Comparison of ENCODE assay signal across 9 mouse cellular contexts in genomic region chr2:120348120-120348519, GRCm38 (mm10). TPM values are rescaled to one million over a fixed set of nuclear protein-coding genes. Genes with fewer than 3 reads are reported as not detected.
DNase-seq lines count a peak whose midpoint lies in the region; ATAC-seq lines count a peak whose summit lies in the region.
"Had no signal": no experiment of that assay in that cellular context is flagged by ENCODE, and none has a peak within 500 bp of the region (broad histone marks: within the 10 kb centered on the region; RNA-seq: fewer than 3 reads in every experiment).

No protein-coding gene starts in this region.

- ATAC-seq in hematopoietic stem cell, adult 5-6 weeks (replicated peaks in 1 of 2; ENCODE audit: insufficient read depth in 1 of 2, low FRiP score in 2 of 2, low TSS enrichment in 1 of 2, low read depth in 1 of 2, poor library complexity in 2 of 2, severe bottlenecking in 2 of 2) = peak; percentile 82 to 83
- ATAC-seq: forebrain, postnatal 0 days had no signal

- DNase-seq in 416B (ENCODE audit: low read depth) = peak; percentile 90
- peak; percentile 42 for DNase-seq in CD4-positive helper T cell, adult 2 months (ENCODE audit: low read depth, low spot score)
- peak; percentile 31 for DNase-seq in lung, postnatal 14 days
- no peak for DNase-seq in cerebellum, adult 18-20 months
- no peak for DNase-seq in yolk sac, embryonic 10.5 days (ENCODE audit: low spot score)
- no peak for DNase-seq in B cell, adult 2 months
- DNase-seq: forebrain, postnatal 0 days; liver, embryonic 13.5 days had no signal

RNA-seq across cellular contexts. Expression of gene Vps39, which starts 4.8 kb away (rescaled TPM):
- 53.1 and 73.5 TPM in 2 replicates for total RNA-seq in hematopoietic stem cell, adult 5-6 weeks (2017)

RNA-seq across cellular contexts. Expression of gene Pla2g4f, which starts 34.2 kb away (rescaled TPM):
- total RNA-seq in hematopoietic stem cell, adult 5-6 weeks (2017) = not detected in 2 replicates
- total RNA-seq: forebrain, postnatal 0 days had no signal

RNA-seq across cellular contexts. Expression of gene Ganc, which starts 55.6 kb away (rescaled TPM):
- total RNA-seq in hematopoietic stem cell, adult 5-6 weeks (2017) = 17.2 and 28.5 TPM in 2 replicates

RNA-seq across cellular contexts. Expression of gene Tmem87a, which starts 55.8 kb away (rescaled TPM):
- 62.5 and 65.4 TPM in 2 replicates for total RNA-seq in hematopoietic stem cell, adult 5-6 weeks (2017)

RNA-seq across cellular contexts. Expression of gene Pla2g4d, which starts 59.1 kb away (rescaled TPM):
- total RNA-seq in hematopoietic stem cell, adult 5-6 weeks (2017) = not detected in 2 replicates
- total RNA-seq: forebrain, postnatal 0 days had no signal

Comparison
In these comparisons a context has a peak if more than half of its experiments do, and no peak if none do; other contexts are left out.
1. DNase-seq: peak in 416B (single experiment), CD4-positive helper T cell, adult 2 months (single experiment) and lung, postnatal 14 days (single experiment); none in cerebellum, adult 18-20 months (0 of 2), yolk sac, embryonic 10.5 days (single experiment) and B cell, adult 2 months (0 of 2).